Mouse (Mus musculus): ENCODE data around the gene Arhgap9.

- no peak for TF ChIP-seq EP300 (IDR thresholded peaks at IDR 0.05; ENCODE audit: low read depth)
- no peak for TF ChIP-seq CTCF (IDR thresholded peaks at IDR 0.05; ENCODE audit: low read depth)
Measured at GRCm38 (mm10) chr10:127317277-127317676, 4.5 kb upstream of the Arhgap9 start.
